Mouse (Mus musculus) MEL (cell line): ENCODE results near the gene Gm10197.

ENCODE experiments used
- CHD2 ChIP-seq: IDR thresholded peaks from 2 replicates; pipeline ENCODE4 v1.6.1; 2011; ENCODE audit warnings: low read length, improper control_type of control experiment
- CTCF ChIP-seq, 3 experiments: IDR thresholded peaks in 2 of 3; conservative IDR thresholded peaks in 1 of 3; 2 replicates each; pipeline ENCODE4 v1.5.1; 2011 to 2012; ENCODE audit warnings: low read length in 3 of 3, low read depth in 2 of 3, mild to moderate bottlenecking in 2 of 3, improper control_type of control experiment in 1 of 3, inconsistent platforms in 1 of 3, mixed read lengths in 1 of 3, moderate library complexity in 1 of 3; ENCODE audit not compliant: control insufficient read depth in 1 of 3, insufficient read depth in 1 of 3, poor library complexity in 1 of 3, severe bottlenecking in 1 of 3
- NRF1 ChIP-seq: IDR thresholded peaks from 2 replicates; pipeline ENCODE4 v1.6.1; 2014; ENCODE audit warnings: low read depth, mild to moderate bottlenecking, inconsistent platforms, low read length, improper control_type of control experiment, moderate library complexity; ENCODE audit not compliant: poor library complexity, insufficient read depth, severe bottlenecking
- POLR2A ChIP-seq, 2 experiments: IDR thresholded peaks; 2 replicates each; pipeline ENCODE4 v1.6.1; 2011 to 2012; ENCODE audit warnings: low read length in 2 of 2, mild to moderate bottlenecking in 2 of 2, control low read depth in 1 of 2, improper control_type of control experiment in 1 of 2, low read depth in 1 of 2, moderate library complexity in 1 of 2; ENCODE audit not compliant: control insufficient read depth in 1 of 2, insufficient read depth in 1 of 2, poor library complexity in 1 of 2
- POLR2AphosphoS5 ChIP-seq: IDR thresholded peaks from 2 replicates; pipeline ENCODE4 v1.6.1; 2012; ENCODE audit warnings: low read depth, borderline replicate concordance, mild to moderate bottlenecking, inconsistent platforms, low read length, moderate library complexity, mixed read lengths
- RCOR1 ChIP-seq: IDR thresholded peaks from 2 replicates; pipeline ENCODE4 v1.6.1; 2012; ENCODE audit warnings: low read depth, mild to moderate bottlenecking, inconsistent platforms, low read length, improper control_type of control experiment
- ZNF384 ChIP-seq: IDR thresholded peaks from 2 replicates; pipeline ENCODE4 v1.6.1; 2012; ENCODE audit warnings: low read depth, mild to moderate bottlenecking, inconsistent platforms, low read length, improper control_type of control experiment

DNA sequence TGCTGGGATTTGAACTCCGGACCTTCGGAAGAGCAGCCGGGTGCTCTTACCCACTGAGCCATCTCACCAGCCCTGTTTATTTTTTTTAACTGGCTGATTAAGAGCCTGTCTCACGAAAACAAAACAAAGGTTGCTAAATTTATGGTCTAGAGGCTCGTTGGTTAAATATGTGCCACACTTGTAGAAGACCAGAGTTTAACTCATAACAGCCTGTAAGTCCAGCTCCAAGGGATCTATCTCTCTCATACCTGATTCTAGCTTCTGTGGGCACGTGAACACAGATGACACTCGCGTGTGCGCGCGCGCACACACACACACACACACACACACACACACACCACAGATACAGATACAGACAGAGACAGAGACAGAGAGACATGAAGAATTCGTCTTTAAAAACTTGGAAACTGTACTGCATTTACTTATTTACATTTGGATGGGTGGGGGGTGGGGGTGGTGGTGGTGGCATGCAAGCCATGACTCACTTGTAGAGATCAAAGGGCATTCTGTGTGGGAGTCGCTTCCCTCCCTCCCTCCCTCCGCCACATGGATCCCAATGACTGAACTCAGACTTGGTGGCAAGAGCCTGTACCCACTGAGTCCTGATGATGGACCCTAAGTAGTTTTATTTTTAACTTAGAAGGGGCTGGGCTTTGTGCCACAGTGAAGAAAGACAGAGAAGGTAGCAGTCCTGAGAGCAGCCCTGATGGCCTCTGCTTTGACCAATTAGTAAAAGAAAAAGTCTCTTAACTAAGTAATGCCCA, 42.2 kb upstream of the Gm10197 start:
- no peak for TF ChIP-seq POLR2A (IDR thresholded peaks at IDR 0.05; ENCODE audit: control insufficient read depth in 1 of 2, insufficient read depth in 1 of 2, low read depth in 1 of 2, low read length in 2 of 2, poor library complexity in 1 of 2)
- no peak for TF ChIP-seq CTCF (IDR thresholded peaks at IDR 0.05 in 2 of 3, conservative IDR thresholded peaks at IDR 0.05 in 1 of 3; ENCODE audit: control insufficient read depth in 1 of 3, insufficient read depth in 1 of 3, low read depth in 2 of 3, low read length in 3 of 3, poor library complexity in 1 of 3, severe bottlenecking in 1 of 3)
- TF ChIP-seq ZNF384: no peak
- no peak for TF ChIP-seq CHD2
- no peak for TF ChIP-seq RCOR1
- TF ChIP-seq POLR2AphosphoS5: no peak
- TF ChIP-seq NRF1: no peak
